30 mouse cellular contexts compared by ENCODE assay signal in genomic region chrX:73012846-73013245, GRCm38 (mm10). TPM values are rescaled to one million over a fixed set of nuclear protein-coding genes. Genes with fewer than 3 reads are reported as not detected.
"Had no signal": no experiment of that assay in that cellular context is flagged by ENCODE, and none has a peak within 500 bp of the region (broad histone marks: within the 10 kb centered on the region; RNA-seq: fewer than 3 reads in every experiment).

No protein-coding gene starts in this region.

- H3K9me3 ChIP-seq: heart, embryonic 10.5 days; heart, embryonic 12.5 days; hindbrain, embryonic 10.5 days; hindbrain, embryonic 12.5 days; limb, embryonic 10.5 days; limb, embryonic 12.5 days; liver, embryonic 13.5 days; liver, embryonic 15.5 days had no signal

- ATAC-seq: forebrain, embryonic 16.5 days; hindbrain, embryonic 16.5 days; inflammation-experienced regulatory T-cells, adult 6 months; intestine, embryonic 16.5 days; liver, postnatal 0 days had no signal

- H3K27me3 ChIP-seq: hindbrain, embryonic 12.5 days; liver, embryonic 13.5 days; liver, embryonic 15.5 days had no signal

- H3K27ac ChIP-seq: gastrocnemius, adult 2 months; heart, embryonic 10.5 days; hindbrain, embryonic 10.5 days; hindbrain, embryonic 12.5 days; hindbrain, embryonic 14.5 days; kidney, postnatal 0 days; layer of hippocampus, adult 2 months; left cerebral cortex, adult 2 months; limb, embryonic 10.5 days; limb, embryonic 12.5 days; liver, embryonic 13.5 days; liver, embryonic 15.5 days had no signal

- H3K9ac ChIP-seq: heart, embryonic 12.5 days; hindbrain, embryonic 12.5 days; hindbrain, embryonic 14.5 days; limb, embryonic 12.5 days; liver, embryonic 13.5 days; liver, embryonic 15.5 days; liver, postnatal 0 days had no signal

- H3K36me3 ChIP-seq: heart, embryonic 10.5 days; heart, embryonic 12.5 days; hindbrain, embryonic 10.5 days; hindbrain, embryonic 12.5 days; limb, embryonic 10.5 days; limb, embryonic 12.5 days; liver, embryonic 13.5 days; liver, embryonic 15.5 days had no signal

- H3K4me2 ChIP-seq: heart, embryonic 12.5 days; hindbrain, embryonic 12.5 days; hindbrain, embryonic 14.5 days; limb, embryonic 12.5 days; liver, embryonic 13.5 days; liver, embryonic 15.5 days had no signal

- H3K4me1 ChIP-seq: heart, embryonic 10.5 days; heart, embryonic 12.5 days; hindbrain, embryonic 10.5 days; hindbrain, embryonic 12.5 days; limb, embryonic 10.5 days; limb, embryonic 12.5 days; liver, embryonic 13.5 days had no signal

- DNase-seq: gastrocnemius, adult 2 months; gastrocnemius, postnatal 10 days; gastrocnemius, postnatal 25 days; heart, postnatal 10 days; heart, postnatal 4 days; kidney, postnatal 14 days; liver; liver, embryonic 13.5 days; liver, postnatal 0 days had no signal

- H3K4me3 ChIP-seq: gastrocnemius, adult 2 months; heart, embryonic 10.5 days; heart, embryonic 12.5 days; hindbrain, embryonic 10.5 days; hindbrain, embryonic 12.5 days; layer of hippocampus, adult 2 months; left cerebral cortex, adult 2 months; limb, embryonic 10.5 days; limb, embryonic 12.5 days; liver, embryonic 13.5 days; liver, embryonic 15.5 days had no signal

RNA-seq across cellular contexts. Expression of gene Pnma5, which starts 24.1 kb away (rescaled TPM):
- total RNA-seq: gastrocnemius, postnatal 10 days; gastrocnemius, postnatal 25 days; granulocyte monocyte progenitor cell, adult 5-6 weeks; heart, adult 8-10 months; heart, postnatal 25 days had no signal
- polyA plus RNA-seq: heart, embryonic 14.5 days; heart, embryonic 16.5 days; hindbrain, embryonic 12.5 days; hindbrain, embryonic 14.5 days; inflammation-experienced regulatory T-cells, adult 6 months; intestine, embryonic 16.5 days; kidney, postnatal 0 days; limb, embryonic 10.5 days; liver, embryonic 13.5 days; liver, postnatal 0 days had no signal

RNA-seq across cellular contexts. Expression of gene Zfp185, which starts 25.7 kb away (rescaled TPM):
- total RNA-seq: granulocyte monocyte progenitor cell, adult 5-6 weeks had no signal
- polyA plus RNA-seq: inflammation-experienced regulatory T-cells, adult 6 months had no signal

RNA-seq across cellular contexts. Expression of gene Pnma3, which starts 51.7 kb away (rescaled TPM):
- total RNA-seq: gastrocnemius, adult 2 months; gastrocnemius, postnatal 25 days; gastrocnemius, postnatal 4 days; granulocyte monocyte progenitor cell, adult 5-6 weeks; heart, adult 8-10 months; heart, postnatal 10 days; heart, postnatal 25 days; heart, postnatal 4 days had no signal
- polyA plus RNA-seq: heart, embryonic 12.5 days; heart, embryonic 14.5 days; heart, embryonic 16.5 days; inflammation-experienced regulatory T-cells, adult 6 months; liver, embryonic 13.5 days; liver, embryonic 15.5 days; liver, postnatal 0 days had no signal
